Mouse (Mus musculus) olfactory bulb, adult 2 months (tissue): ENCODE measurements around the gene Gm42372. TPM values are rescaled to one million over a fixed set of nuclear protein-coding genes. Genes with fewer than 3 reads are reported as not detected.
"Not testable (repeated sequence)": the region's sequence is repeated elsewhere in the genome, so short reads cannot be mapped to it uniquely, and the experiment has no call there.

ENCODE experiments used
- H3K27ac ChIP-seq: fragments of 200-500 bp; 2 replicates; pipeline ENCODE4 v1.5.1; 2012; ENCODE audit warnings: low read depth, low read length; ENCODE audit not compliant: insufficient read depth
- H3K4me1 ChIP-seq: fragments of 200-500 bp; 2 replicates; pipeline ENCODE4 v1.6.1; 2012; ENCODE audit warnings: low read length; ENCODE audit not compliant: control insufficient read depth, insufficient read depth
- H3K4me3 ChIP-seq: fragments of 200-500 bp; 2 replicates; pipeline ENCODE4 v1.5.1; 2012; ENCODE audit warnings: mild to moderate bottlenecking, low read depth, low read length, moderate library complexity; ENCODE audit not compliant: insufficient read depth
- CTCF ChIP-seq: fragments of 200-500 bp; IDR thresholded peaks from 2 replicates; pipeline ENCODE4 v1.5.1; 2012; ENCODE audit warnings: low read depth, mild to moderate bottlenecking, low read length, moderate library complexity; ENCODE audit not compliant: insufficient read depth
- POLR2A ChIP-seq: fragments of 200-500 bp; IDR thresholded peaks from 2 replicates; pipeline ENCODE4 v1.6.1; 2012; ENCODE audit warnings: mild to moderate bottlenecking, low read depth, low read length, moderate library complexity; ENCODE audit not compliant: insufficient read depth
- WGBS: fragments of 180-500 bp; shearing (Covaris S2); methylation state at CpG from one replicate; pipeline ENCODE4 v1.1.7; 2018; 5-methylcytosine and 5-hydroxymethylcytosine counted together
- polyA plus RNA-seq: library from polyadenylated mRNA; stranded (reverse); fragments of >200 nt; gene quantifications from 2 replicates; pipeline ENCODE4 v1.2.4, GENCODE M21; 2012; ENCODE audit warnings: low replicate concordance; ENCODE audit not compliant: missing spikeins, insufficient read depth, insufficient read length

Gene Gm42372
- polyA plus RNA-seq, 1 experiment = not detected

- TF ChIP-seq POLR2A (no peak), CTCF (no peak; the same call in 1 of the 2 replicates)
- WGBS = 3% methylated on average over 53 of the region's 53 CpGs
- Histone ChIP-seq H3K27ac (peak overlapping the region; percentile 99), H3K4me3 (peak overlapping the region; percentile 97), H3K4me1 (peaks cover 48% of the 10 kb centered on the region)
Measured at GRCm38 (mm10) chr7:16946441-16947348, 36.2 kb upstream of the Gm42372 start.

DNA sequence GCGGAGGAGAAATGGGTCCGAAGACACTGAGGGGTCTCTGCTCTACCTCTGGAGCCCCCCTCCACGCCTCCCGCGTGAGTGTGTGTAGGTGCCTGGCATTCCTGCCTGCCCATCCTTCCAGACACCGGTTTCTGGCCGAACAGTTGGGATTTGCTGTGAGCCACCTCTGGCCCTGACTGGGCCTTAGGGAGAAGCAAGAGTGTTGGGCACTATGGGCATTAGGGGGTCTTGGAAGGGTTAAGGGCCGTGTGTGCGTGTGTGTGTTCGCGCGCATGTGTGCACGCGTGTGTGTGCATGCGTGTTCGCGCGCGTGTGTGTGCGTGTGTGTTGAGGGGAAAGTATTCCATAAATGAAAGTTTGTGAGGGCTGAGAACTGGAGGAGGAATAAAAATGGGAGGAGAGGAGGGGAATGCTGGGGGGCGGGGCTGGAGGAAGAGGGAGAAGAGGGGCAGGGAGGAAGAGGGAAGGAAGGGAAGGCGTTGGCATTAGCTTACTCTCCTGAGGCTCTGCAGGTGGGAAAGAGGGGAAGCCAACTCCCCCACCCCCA is 35.5 kb upstream of the Gm42372 start:
- Histone ChIP-seq H3K27ac (peak overlapping the region; percentile 99), H3K4me3 (peak overlapping the region; percentile 97), H3K4me1 (peaks cover 48% of the 10 kb centered on the region)
- 7% methylated on average over 21 of the region's 22 CpGs for WGBS
- TF ChIP-seq POLR2A (no peak), CTCF (0 out of 2 replicates have a peak, but pooled peaks have one; percentile 6)

GRCm38 (mm10) chr7:16947959-16948361 is 34.9 kb upstream of the Gm42372 start:
- peaks cover 48% of the 10 kb centered on the region for H3K4me1 ChIP-seq
- 2% methylated on average over 4 of the region's 4 CpGs for WGBS
- 0 out of 2 replicates have a peak overlapping the region, but pooled peaks have one; percentile 14 for H3K27ac ChIP-seq
- H3K4me3 ChIP-seq = peak overlapping the region; percentile 97
- TF ChIP-seq CTCF (no peak), POLR2A (no peak)

GRCm38 (mm10) chr7:16948923-16949458 is 33.9 kb upstream of the Gm42372 start:
- Histone ChIP-seq H3K4me3 (peak overlapping the region; percentile 97), H3K4me1 (peaks cover 42% of the 10 kb centered on the region), H3K27ac (0 out of 2 replicates have a peak overlapping the region, but pooled peaks have one; percentile 73)
- WGBS = 47% methylated on average over 8 of the region's 8 CpGs
- TF ChIP-seq POLR2A (no peak), CTCF (no peak)

- Histone ChIP-seq H3K4me1 (peaks cover 38% of the 10 kb centered on the region), H3K27ac (peak overlapping the region; percentile 73), H3K4me3 (peak overlapping the region; percentile 33)
- TF ChIP-seq CTCF (peak; percentile 96), POLR2A (peak; percentile 37)
- 8% methylated on average over 29 of the region's 29 CpGs for whole genome bisulfite sequencing
Measured at GRCm38 (mm10) chr7:16949908-16950841, 32.7 kb upstream of the Gm42372 start.

GRCm38 (mm10) chr7:16950861-16951635 is 31.8 kb upstream of the Gm42372 start:
- H3K27ac ChIP-seq = peak overlapping the region; percentile 39
- WGBS = 15% methylated on average over 18 of the region's 18 CpGs
- TF ChIP-seq POLR2A = no peak
- peak; percentile 88; the same call in 1 of the 2 replicates for TF ChIP-seq CTCF
- H3K4me3 ChIP-seq = no peak overlapping the region
- H3K4me1 ChIP-seq = peaks cover 34% of the 10 kb centered on the region

DNA sequence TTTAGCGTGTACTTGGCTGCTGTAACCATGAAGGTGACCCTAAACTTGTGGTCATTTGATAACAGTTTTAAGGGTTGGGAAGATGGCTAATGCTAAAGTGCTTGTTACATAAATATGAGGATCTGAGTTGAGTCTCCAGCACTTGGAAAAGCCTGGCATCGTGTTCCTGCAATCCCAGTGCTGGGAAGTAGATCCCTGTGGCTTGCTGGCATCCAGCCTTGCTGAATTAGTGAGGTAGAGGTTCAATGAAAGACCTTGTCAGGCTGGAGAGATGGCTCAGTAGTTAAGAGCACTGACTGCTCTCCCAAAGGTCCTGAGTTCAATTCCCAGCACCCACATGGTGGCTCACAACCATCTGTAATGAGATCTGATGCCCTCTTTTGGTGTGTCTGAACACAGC is 29.1 kb upstream of the Gm42372 start:
- WGBS = 76% methylated on average over 2 of the region's 2 CpGs
- not testable (repeated sequence) for H3K27ac ChIP-seq, H3K4me3 ChIP-seq
- peaks cover 31% of the 10 kb centered on the region for H3K4me1 ChIP-seq

- no peak overlapping the region for H3K27ac ChIP-seq
- WGBS = 43% methylated on average over 4 of the region's 4 CpGs
- TF ChIP-seq POLR2A (no peak), CTCF (no peak)
Measured at GRCm38 (mm10) chr7:16955712-16956111, 27.2 kb upstream of the Gm42372 start.

More at GRCm38 (mm10) chr7:16955712-16956111, 27.2 kb upstream of the Gm42372 start:
- H3K4me1 ChIP-seq = peaks cover 30% of the 10 kb centered on the region
- no peak overlapping the region for H3K4me3 ChIP-seq
